Mouse (Mus musculus) liver, adult 2 months (tissue): ENCODE measurements around the gene Tuba1a.

ENCODE experiments used
- CTCF ChIP-seq: fragments of 200-500 bp; IDR thresholded peaks from 2 replicates; pipeline ENCODE4 v1.5.1; 2011; ENCODE audit warnings: low read depth, low read length, control low read depth
- POLR2A ChIP-seq: fragments of 200-500 bp; IDR thresholded peaks from 2 replicates; pipeline ENCODE4 v1.6.1; 2011; ENCODE audit warnings: low read length, control low read depth; ENCODE audit not compliant: insufficient read depth; ENCODE audit errors: extremely low read depth

- TF ChIP-seq CTCF: no peak
- TF ChIP-seq POLR2A: no peak
Observed at GRCm38 (mm10) chr15:98942081-98942480, 11.4 kb downstream of the Tuba1a start.
